Mouse (Mus musculus): ENCODE results near the gene Trpv6. TPM values are rescaled to one million over a fixed set of nuclear protein-coding genes. Genes with fewer than 3 reads are reported as not detected.

Trpv6 gene
- 0.07 and 0.27 TPM in 2 replicates for polyA plus RNA-seq (2014; fragmentation: Nextera tagmentation; extraction: Ambion mirVana)

DNA sequence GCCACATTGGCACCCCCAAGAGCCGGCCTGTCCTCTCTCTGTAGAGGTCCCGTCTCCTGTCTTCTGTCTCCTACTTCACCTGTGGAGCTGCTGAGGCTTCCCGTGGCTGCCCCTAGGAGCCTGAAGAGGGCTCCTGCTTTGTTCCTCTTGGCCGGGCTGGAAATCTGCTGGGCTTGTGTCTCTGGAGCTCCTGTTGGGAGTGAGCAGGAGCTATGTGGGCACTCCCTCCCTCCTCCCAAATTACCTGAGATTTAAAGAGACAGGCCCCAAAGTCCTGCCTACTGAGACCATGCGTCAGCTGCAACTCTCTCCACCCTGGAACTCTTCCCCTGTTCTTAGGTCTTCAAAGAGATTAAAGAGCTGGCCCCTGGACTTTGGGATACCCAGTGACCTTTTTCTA is at the start of gene Trpv6:
Trpv6 (minus strand) TSS at position 228 of the 400 bp plus-strand sequence.
- Histone ChIP-seq H3K4me3 (ENCODE audit: low read depth, low read length) (no peak within 1 kb of the TSS), H3K36me3 (ENCODE audit: control insufficient read depth, insufficient read depth, low read length) (no peaks in the 10 kb centered on the region), H3K9me3 (ENCODE audit: control insufficient read depth, low read length) (no peaks in the 10 kb centered on the region), H3K9ac (ENCODE audit: low read depth, low read length) (no peak within 1 kb of the TSS), H3K4me2 (no peak within 1 kb of the TSS), H3K4me1 (replicated peaks; ENCODE audit: control insufficient read depth, insufficient read depth, low read length) (0 out of 2 replicates have a peak, but pooled peaks cover under 1% of the 10 kb centered on the region), H3K27ac (ENCODE audit: low read depth, low read length) (no peak within 1 kb of the TSS), H3K27me3 (replicated peaks; ENCODE audit: control insufficient read depth, insufficient read depth, low read length) (no peaks in the 10 kb centered on the region)
- no peak for ATAC-seq (replicated peaks; ENCODE audit: low FRiP score)
- WGBS, result 31% methylated on average over 5 of the region's 5 CpGs
- DNase-seq (ENCODE audit: low spot score), result no peak

- no peak overlapping the region for H3K9ac ChIP-seq (ENCODE audit: low read depth, low read length)
- no peak overlapping the region for H3K4me2 ChIP-seq
- H3K9me3 ChIP-seq (ENCODE audit: control insufficient read depth, low read length), result no peaks in the 10 kb centered on the region
- H3K4me1 ChIP-seq (replicated peaks; ENCODE audit: control insufficient read depth, insufficient read depth, low read length), result peaks cover 11% of the 10 kb centered on the region; the same call in 1 of the 2 replicates
- DNase-seq (ENCODE audit: low spot score) (no peak), ATAC-seq (replicated peaks; ENCODE audit: low FRiP score) (no peak)
- no peaks in the 10 kb centered on the region for H3K27me3 ChIP-seq (replicated peaks; ENCODE audit: control insufficient read depth, insufficient read depth, low read length)
- peak overlapping the region; percentile 51 for H3K27ac ChIP-seq (ENCODE audit: low read depth, low read length)
- WGBS, result 73% methylated on average over 3 of the region's 3 CpGs
- peaks cover 9% of the 10 kb centered on the region; the same call in 1 of the 2 replicates for H3K36me3 ChIP-seq (ENCODE audit: control insufficient read depth, insufficient read depth, low read length)
- H3K4me3 ChIP-seq (ENCODE audit: low read depth, low read length), result no peak overlapping the region
Measured at GRCm38 (mm10) chr6:41685596-41685995, 49.4 kb upstream of the Trpv6 start.

DNA sequence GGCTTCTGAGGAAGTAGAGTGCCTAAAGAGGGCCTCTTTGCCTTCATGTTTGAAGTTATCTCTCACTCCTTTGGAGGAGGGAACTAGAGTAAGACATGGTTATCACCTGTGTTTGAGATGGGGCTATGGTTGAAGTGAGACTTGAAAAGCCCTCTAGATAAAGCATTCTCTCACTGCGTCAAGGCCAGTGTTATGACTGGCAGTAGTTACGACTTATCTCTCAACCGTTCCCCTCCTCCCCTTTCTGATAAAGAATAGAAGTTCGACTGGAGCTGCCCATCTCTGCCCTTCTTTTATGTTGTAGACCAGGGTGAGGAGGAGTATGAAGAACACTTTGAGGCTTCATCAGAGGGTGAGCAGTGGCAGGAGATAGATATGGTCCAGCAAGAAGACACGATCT is 48.7 kb upstream of the Trpv6 start:
- no peaks in the 10 kb centered on the region for H3K27me3 ChIP-seq (replicated peaks; ENCODE audit: control insufficient read depth, insufficient read depth, low read length)
- H3K4me3 ChIP-seq (ENCODE audit: low read depth, low read length), result no peak overlapping the region
- DNase-seq (ENCODE audit: low spot score), result no peak
- 46% methylated on average over 5 of the region's 5 CpGs for WGBS
- H3K9ac ChIP-seq (ENCODE audit: low read depth, low read length), result no peak overlapping the region
- H3K4me1 ChIP-seq (replicated peaks; ENCODE audit: control insufficient read depth, insufficient read depth, low read length), result peaks cover 11% of the 10 kb centered on the region; the same call in 1 of the 2 replicates
- peaks cover 6% of the 10 kb centered on the region; the same call in 1 of the 2 replicates for H3K36me3 ChIP-seq (ENCODE audit: control insufficient read depth, insufficient read depth, low read length)
- H3K27ac ChIP-seq (ENCODE audit: low read depth, low read length), result peak overlapping the region; percentile 51
- H3K4me2 ChIP-seq, result no peak overlapping the region
- peak; percentile 86 for ATAC-seq (replicated peaks; ENCODE audit: low FRiP score)
- H3K9me3 ChIP-seq (ENCODE audit: control insufficient read depth, low read length), result no peaks in the 10 kb centered on the region

DNA sequence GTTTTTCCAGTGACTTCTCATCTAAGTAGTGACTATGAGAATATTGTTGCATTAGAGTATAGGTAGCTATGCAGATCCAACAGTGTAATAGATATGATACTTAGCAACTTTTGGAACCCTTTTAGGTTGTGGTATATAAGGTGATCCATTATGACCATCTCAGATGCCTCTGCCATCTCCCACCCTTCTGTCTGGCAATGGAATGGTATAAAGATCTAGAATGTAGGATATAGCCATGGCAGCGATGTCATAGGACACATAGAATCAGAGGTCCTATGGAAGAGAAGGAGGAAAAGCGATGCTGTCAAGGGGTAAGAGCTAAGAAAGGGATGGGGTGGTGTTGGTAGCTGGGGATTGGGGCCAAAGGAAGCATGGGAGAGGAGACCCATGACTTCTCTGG is 47.9 kb upstream of the Trpv6 start, which contains the start of gene Llcfc1:
Llcfc1 (plus strand) TSS at position 301 of the 400 bp plus-strand sequence.
- H3K36me3 ChIP-seq (ENCODE audit: control insufficient read depth, insufficient read depth, low read length), result peaks cover 4% of the 10 kb centered on the region; the same call in 1 of the 2 replicates
- H3K9me3 ChIP-seq (ENCODE audit: control insufficient read depth, low read length), result no peaks in the 10 kb centered on the region
- WGBS, result 95% methylated on average over 2 of the region's 2 CpGs

DNA sequence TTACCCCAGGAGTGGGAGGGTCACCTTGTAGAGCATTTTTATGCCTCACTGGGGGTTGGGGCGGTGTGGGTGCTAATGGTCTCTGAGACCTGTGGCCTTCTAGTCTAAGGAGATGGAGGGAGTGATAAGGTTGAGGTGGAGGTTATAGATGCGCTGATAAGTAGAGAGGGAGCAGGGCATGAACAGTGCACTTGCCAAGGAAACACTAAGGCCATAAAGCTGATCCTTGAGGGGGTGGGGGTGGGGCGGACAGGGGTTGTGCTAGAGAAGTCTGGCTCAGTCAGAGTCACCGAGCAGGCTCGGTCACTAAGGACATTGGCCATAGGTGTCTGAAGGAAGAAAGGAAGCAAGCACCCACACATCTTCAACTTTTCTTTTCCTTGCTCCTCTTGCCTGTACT is 45.5 kb upstream of the Trpv6 start:
- WGBS, result 84% methylated on average over 5 of the region's 5 CpGs

More for the DNA sequence above, 47.9 kb upstream of the Trpv6 start, which contains the start of gene Llcfc1:
- DNase-seq (ENCODE audit: low spot score), result no peak
- no peak within 1 kb of the TSS for H3K9ac ChIP-seq (ENCODE audit: low read depth, low read length)
- H3K27ac ChIP-seq (ENCODE audit: low read depth, low read length), result peak within 1 kb of the TSS; percentile 51
- ATAC-seq (replicated peaks; ENCODE audit: low FRiP score), result no peak
- no peaks in the 10 kb centered on the region for H3K27me3 ChIP-seq (replicated peaks; ENCODE audit: control insufficient read depth, insufficient read depth, low read length)
- H3K4me3 ChIP-seq (ENCODE audit: low read depth, low read length), result no peak within 1 kb of the TSS
- no peak within 1 kb of the TSS; the same call in 1 of the 2 replicates for H3K4me2 ChIP-seq
- H3K4me1 ChIP-seq (replicated peaks; ENCODE audit: control insufficient read depth, insufficient read depth, low read length), result peaks cover 11% of the 10 kb centered on the region; the same call in 1 of the 2 replicates

GRCm38 (mm10) chr6:41680669-41681068 is 44.5 kb upstream of the Trpv6 start, which contains the start of gene Trpv5:
Gene Trpv5, minus strand, starts transcription at chr6:41680769.
- no peaks in the 10 kb centered on the region for H3K27me3 ChIP-seq (replicated peaks; ENCODE audit: control insufficient read depth, insufficient read depth, low read length)
- H3K36me3 ChIP-seq (ENCODE audit: control insufficient read depth, insufficient read depth, low read length), result no peaks in the 10 kb centered on the region
- peaks cover 9% of the 10 kb centered on the region; the same call in 1 of the 2 replicates for H3K4me1 ChIP-seq (replicated peaks; ENCODE audit: control insufficient read depth, insufficient read depth, low read length)
- no peak within 1 kb of the TSS for H3K4me3 ChIP-seq (ENCODE audit: low read depth, low read length)
- H3K9me3 ChIP-seq (ENCODE audit: control insufficient read depth, low read length), result no peaks in the 10 kb centered on the region
- no peak for DNase-seq (ENCODE audit: low spot score)
- H3K9ac ChIP-seq (ENCODE audit: low read depth, low read length), result no peak within 1 kb of the TSS
- ATAC-seq (replicated peaks; ENCODE audit: low FRiP score), result no peak
- WGBS, result 68% methylated on average over 1 of the region's 1 CpGs
- H3K27ac ChIP-seq (ENCODE audit: low read depth, low read length), result no peak within 1 kb of the TSS
- no peak within 1 kb of the TSS for H3K4me2 ChIP-seq

More for the DNA sequence above, 45.5 kb upstream of the Trpv6 start:
- H3K9ac ChIP-seq (ENCODE audit: low read depth, low read length), result no peak overlapping the region
- no peak overlapping the region for H3K27ac ChIP-seq (ENCODE audit: low read depth, low read length)
- no peak overlapping the region for H3K4me2 ChIP-seq
- H3K36me3 ChIP-seq (ENCODE audit: control insufficient read depth, insufficient read depth, low read length), result no peaks in the 10 kb centered on the region; the same call in 1 of the 2 replicates
- ATAC-seq (replicated peaks; ENCODE audit: low FRiP score) (no peak), DNase-seq (ENCODE audit: low spot score) (no peak)
- no peaks in the 10 kb centered on the region for H3K9me3 ChIP-seq (ENCODE audit: control insufficient read depth, low read length)
- H3K4me1 ChIP-seq (replicated peaks; ENCODE audit: control insufficient read depth, insufficient read depth, low read length), result peaks cover 11% of the 10 kb centered on the region; the same call in 1 of the 2 replicates
- H3K4me3 ChIP-seq (ENCODE audit: low read depth, low read length), result no peak overlapping the region
- no peaks in the 10 kb centered on the region for H3K27me3 ChIP-seq (replicated peaks; ENCODE audit: control insufficient read depth, insufficient read depth, low read length)

DNA sequence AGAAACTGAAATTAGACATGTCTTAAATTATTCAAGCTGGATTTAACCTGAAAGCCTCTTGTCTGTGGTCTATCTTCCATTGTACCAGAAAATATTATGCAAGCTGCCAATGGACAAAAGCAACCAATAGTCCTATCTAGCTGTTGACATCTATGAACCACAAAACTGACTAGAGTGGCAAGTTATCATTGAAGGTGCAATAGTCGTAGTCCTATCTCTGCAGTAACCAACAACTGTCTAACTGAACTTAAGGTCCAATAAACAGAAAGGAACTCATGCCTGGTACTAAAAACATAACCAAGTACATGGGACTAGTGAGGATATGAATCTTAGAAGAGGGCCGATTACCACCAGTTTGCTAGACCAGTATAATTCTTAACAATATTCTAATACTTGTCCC is 40.3 kb upstream of the Trpv6 start:
- H3K4me2 ChIP-seq, result no peak overlapping the region
- DNase-seq (ENCODE audit: low spot score), result no peak
- 64% methylated on average over 2 of the region's 2 CpGs for WGBS

GRCm38 (mm10) chr6:41662320-41662719 is 26.1 kb upstream of the Trpv6 start:
- 26% methylated on average over 2 of the region's 2 CpGs for WGBS
- DNase-seq (ENCODE audit: low spot score), result no peak
- Histone ChIP-seq H3K36me3 (ENCODE audit: control insufficient read depth, insufficient read depth, low read length) (no peaks in the 10 kb centered on the region), H3K27me3 (replicated peaks; ENCODE audit: control insufficient read depth, insufficient read depth, low read length) (no peaks in the 10 kb centered on the region; the same call in 1 of the 2 replicates), H3K4me3 (ENCODE audit: low read depth, low read length) (no peak overlapping the region), H3K27ac (ENCODE audit: low read depth, low read length) (no peak overlapping the region), H3K9ac (ENCODE audit: low read depth, low read length) (no peak overlapping the region), H3K9me3 (ENCODE audit: control insufficient read depth, low read length) (no peaks in the 10 kb centered on the region), H3K4me1 (replicated peaks; ENCODE audit: control insufficient read depth, insufficient read depth, low read length) (no peaks in the 10 kb centered on the region), H3K4me2 (no peak overlapping the region)
- ATAC-seq (replicated peaks; ENCODE audit: low FRiP score), result no peak

More for the DNA sequence above, 40.3 kb upstream of the Trpv6 start:
- Histone ChIP-seq H3K4me3 (ENCODE audit: low read depth, low read length) (no peak overlapping the region), H3K27me3 (replicated peaks; ENCODE audit: control insufficient read depth, insufficient read depth, low read length) (no peaks in the 10 kb centered on the region), H3K9ac (ENCODE audit: low read depth, low read length) (no peak overlapping the region), H3K9me3 (ENCODE audit: control insufficient read depth, low read length) (no peaks in the 10 kb centered on the region), H3K4me1 (replicated peaks; ENCODE audit: control insufficient read depth, insufficient read depth, low read length) (no peaks in the 10 kb centered on the region), H3K36me3 (ENCODE audit: control insufficient read depth, insufficient read depth, low read length) (no peaks in the 10 kb centered on the region), H3K27ac (ENCODE audit: low read depth, low read length) (no peak overlapping the region)
- ATAC-seq (replicated peaks; ENCODE audit: low FRiP score), result no peak

DNA sequence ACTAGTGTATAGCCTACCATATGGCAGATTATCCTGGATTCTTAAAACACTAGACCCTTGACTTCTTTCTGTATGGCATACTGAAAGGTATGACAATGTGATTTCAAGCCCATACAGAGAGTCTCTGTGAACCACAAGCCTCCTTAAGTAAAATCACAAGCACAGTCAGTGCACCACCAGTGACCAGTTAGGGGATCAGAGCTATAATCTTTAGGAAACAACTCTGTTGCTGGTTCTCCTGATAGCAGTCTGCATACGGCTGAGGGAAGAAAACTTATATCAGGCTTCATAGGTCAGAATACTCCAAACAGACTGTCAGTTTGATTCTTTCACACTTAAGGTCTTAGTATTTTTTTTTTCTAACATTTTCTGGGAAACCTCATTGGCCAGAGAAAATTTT is 22.3 kb upstream of the Trpv6 start:
- no peak overlapping the region for H3K9ac ChIP-seq (ENCODE audit: low read depth, low read length)
- no peaks in the 10 kb centered on the region for H3K9me3 ChIP-seq (ENCODE audit: control insufficient read depth, low read length)
- no peaks in the 10 kb centered on the region for H3K4me1 ChIP-seq (replicated peaks; ENCODE audit: control insufficient read depth, insufficient read depth, low read length)
- H3K4me2 ChIP-seq, result no peak overlapping the region
- DNase-seq (ENCODE audit: low spot score), result no peak
- no peaks in the 10 kb centered on the region for H3K27me3 ChIP-seq (replicated peaks; ENCODE audit: control insufficient read depth, insufficient read depth, low read length)
- ATAC-seq (replicated peaks; ENCODE audit: low FRiP score), result no peak
- H3K4me3 ChIP-seq (ENCODE audit: low read depth, low read length), result no peak overlapping the region
- 27% methylated on average over 1 of the region's 1 CpGs for WGBS
- H3K36me3 ChIP-seq (ENCODE audit: control insufficient read depth, insufficient read depth, low read length), result no peaks in the 10 kb centered on the region
- H3K27ac ChIP-seq (ENCODE audit: low read depth, low read length), result no peak overlapping the region
